Mouse (Mus musculus) limb, embryonic 14.5 days (tissue): Measurements from ENCODE around the gene Hrh1. TPM values are rescaled to one million over a fixed set of nuclear protein-coding genes. Genes with fewer than 3 reads are reported as not detected.

Experiments
- ATAC-seq: fragments of 200-750 bp; cut with Nextera tagmentation; 2 replicates; pipeline ENCODE4 v1.8.0; 2017; ENCODE audit warnings: low read depth, moderate number of reproducible peaks, moderate TSS enrichment; ENCODE audit not compliant: low FRiP score
- DNase-seq: peaks from one replicate; pipeline ENCODE4 v3.0.0-alpha.2; 2015; ENCODE audit warnings: low spot score
- H3K27ac ChIP-seq: fragments of 300-500 bp; sonication (generic); replicated peaks from 2 replicates; pipeline ENCODE4 v1.5.1; 2014; ENCODE audit warnings: low read depth, mild to moderate bottlenecking, low read length, moderate library complexity, mixed read lengths
- H3K27me3 ChIP-seq: fragments of 300-500 bp; sonication (generic); 2 replicates; pipeline ENCODE4 v1.6.1; 2014; ENCODE audit warnings: low read length, mixed read lengths; ENCODE audit not compliant: control insufficient read depth, insufficient read depth
- H3K36me3 ChIP-seq: fragments of 300-500 bp; sonication (generic); 2 replicates; pipeline ENCODE4 v1.6.1; 2014; ENCODE audit warnings: mild to moderate bottlenecking, low read length, moderate library complexity, mixed read lengths; ENCODE audit not compliant: control insufficient read depth, insufficient read depth
- H3K4me1 ChIP-seq: fragments of 300-500 bp; sonication (generic); 2 replicates; pipeline ENCODE4 v1.6.1; 2014; ENCODE audit warnings: antibody characterized with exemption, low read length, mixed read lengths; ENCODE audit not compliant: control insufficient read depth, insufficient read depth
- H3K4me2 ChIP-seq: fragments of 300-500 bp; sonication (generic); replicated peaks from 2 replicates; pipeline ENCODE4 v1.6.1; 2014; ENCODE audit warnings: low read depth, mild to moderate bottlenecking, low read length, moderate library complexity; ENCODE audit not compliant: severe bottlenecking
- H3K4me3 ChIP-seq: fragments of 300-500 bp; sonication (generic); replicated peaks from 2 replicates; pipeline ENCODE4 v1.5.1; 2014; ENCODE audit warnings: low read length
- H3K9ac ChIP-seq: fragments of 300-500 bp; sonication (generic); 2 replicates; pipeline ENCODE4 v1.6.1; 2014; ENCODE audit warnings: mild to moderate bottlenecking, low read depth, low read length, moderate library complexity; ENCODE audit not compliant: severe bottlenecking
- H3K9me3 ChIP-seq: fragments of 300-500 bp; sonication (generic); 2 replicates; pipeline ENCODE4 v1.6.1; 2016; ENCODE audit warnings: low read length; ENCODE audit not compliant: control insufficient read depth
- POLR2A ChIP-seq: fragments of 200-500 bp; IDR thresholded peaks from 2 replicates; pipeline ENCODE4 v1.8.0; 2012; ENCODE audit warnings: inconsistent platforms, mild to moderate bottlenecking, moderate library complexity, borderline replicate concordance; ENCODE audit not compliant: insufficient read depth, insufficient read length; ENCODE audit errors: extremely low read depth
- WGBS: fragments of 180-500 bp; shearing (Covaris S2); extraction: QIAGEN DNeasy Blood & Tissue Kit; methylation state at CpG from one replicate; pipeline ENCODE4 v1.1.7; 2014; 5-methylcytosine and 5-hydroxymethylcytosine counted together
- polyA plus RNA-seq, 2 experiments: library from polyadenylated mRNA; depleted of rRNA in 1 of 2; stranded (reverse) in 1 of 2; unstranded in 1 of 2; fragments of >200 nt; fragmentation: Nextera tagmentation in 1 of 2; extraction: Ambion mirVana in 1 of 2; gene quantifications; 2 replicates each; pipeline versions ENCODE4 v1.2.1 to v1.2.3; 2012 to 2014

The Hrh1 gene
- polyA plus RNA-seq, 2 experiments, result 0.11 TPM; not detected in 1

DNA sequence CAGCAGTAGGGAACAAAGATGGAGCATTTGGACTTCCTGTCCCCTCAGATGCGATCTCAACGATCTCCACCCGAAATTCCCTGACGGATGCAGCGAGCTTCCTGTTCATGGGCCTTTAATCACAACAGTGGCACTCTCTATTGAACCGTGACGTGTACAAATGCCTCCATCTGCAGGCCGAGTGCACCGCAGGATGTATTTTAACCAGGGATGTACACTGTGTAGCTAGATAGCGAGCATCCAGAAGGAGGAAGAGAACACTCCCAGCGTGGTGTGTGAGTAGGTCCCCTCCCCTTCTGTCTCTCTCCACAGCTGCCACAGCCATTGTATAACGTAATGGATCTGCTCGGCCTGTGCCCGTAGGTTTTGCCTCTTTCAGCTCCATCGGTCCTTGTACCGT is 31.1 kb downstream of the Hrh1 start:
- no peak for TF ChIP-seq POLR2A
- DNase-seq, result no peak
- WGBS, result 81% methylated on average over 16 of the region's 16 CpGs

DNA sequence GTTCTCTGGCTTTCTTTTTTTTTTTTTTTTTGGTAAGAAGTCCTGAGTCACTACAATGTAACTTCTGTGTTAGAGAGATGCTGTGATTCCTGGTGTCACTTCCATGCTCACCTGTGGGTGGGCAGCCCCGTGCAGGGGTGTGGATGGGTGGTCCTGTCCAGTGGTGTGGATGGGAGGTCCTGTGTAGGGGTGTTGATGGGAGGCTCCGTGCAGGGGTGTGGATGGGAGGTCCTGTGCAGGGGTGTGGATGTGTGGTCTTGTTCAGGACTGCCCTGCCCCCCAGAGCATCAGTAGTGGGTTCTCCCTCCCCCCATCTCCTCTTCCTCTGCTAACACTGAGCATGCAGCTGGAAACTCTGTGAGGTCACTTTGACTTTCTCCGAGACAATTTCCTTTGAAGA is 34.9 kb downstream of the Hrh1 start:
- no peak; the same call in 1 of the 2 replicates for ATAC-seq
- DNase-seq, result peak; percentile 18
- H3K4me2 ChIP-seq, result no peak overlapping the region

More for the DNA sequence above, 31.1 kb downstream of the Hrh1 start:
- Histone ChIP-seq H3K27ac (no peak overlapping the region), H3K4me3 (no peak overlapping the region), H3K27me3 (no peaks in the 10 kb centered on the region), H3K4me2 (no peak overlapping the region), H3K36me3 (no peaks in the 10 kb centered on the region), H3K9ac (no peak overlapping the region), H3K4me1 (peaks cover 6% of the 10 kb centered on the region), H3K9me3 (no peaks in the 10 kb centered on the region)
- no peak for ATAC-seq

DNA sequence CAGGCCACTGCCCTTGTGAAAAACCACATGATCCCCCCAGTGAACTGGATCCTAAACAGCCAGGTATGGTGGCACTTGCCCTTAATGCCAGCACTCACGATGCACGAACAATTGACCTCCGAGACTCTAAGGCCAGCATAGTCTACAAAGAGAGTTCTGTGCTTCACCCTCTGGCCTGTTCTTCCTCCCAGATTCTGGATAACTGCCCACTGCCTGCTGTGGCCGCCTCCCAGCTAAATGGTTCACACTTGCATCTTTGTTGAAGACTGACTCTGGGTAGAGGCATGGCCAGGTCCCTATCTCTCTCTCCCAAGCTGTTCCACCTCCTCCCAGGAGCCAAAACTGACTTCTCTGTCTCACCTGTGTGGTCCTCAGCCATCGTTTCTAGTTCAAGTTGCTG is 36.8 kb downstream of the Hrh1 start:
- no peaks in the 10 kb centered on the region for H3K27me3 ChIP-seq
- WGBS, result 77% methylated on average over 5 of the region's 5 CpGs
- H3K36me3 ChIP-seq, result no peaks in the 10 kb centered on the region
- no peak for TF ChIP-seq POLR2A
- H3K27ac ChIP-seq, result no peak overlapping the region
- no peak overlapping the region for H3K4me2 ChIP-seq
- DNase-seq (no peak), ATAC-seq (no peak)
- H3K9ac ChIP-seq, result no peak overlapping the region
- peaks cover 6% of the 10 kb centered on the region for H3K4me1 ChIP-seq
- 0 out of 2 replicates have a peak, but pooled peaks cover 1% of the 10 kb centered on the region for H3K9me3 ChIP-seq
- H3K4me3 ChIP-seq, result no peak overlapping the region

More for the DNA sequence above, 34.9 kb downstream of the Hrh1 start:
- Histone ChIP-seq H3K9me3 (no peaks in the 10 kb centered on the region), H3K27ac (no peak overlapping the region), H3K4me3 (no peak overlapping the region), H3K27me3 (no peaks in the 10 kb centered on the region), H3K4me1 (peaks cover 6% of the 10 kb centered on the region), H3K9ac (no peak overlapping the region), H3K36me3 (no peaks in the 10 kb centered on the region)
- no peak for TF ChIP-seq POLR2A
- 38% methylated on average over 3 of the region's 3 CpGs for WGBS

DNA sequence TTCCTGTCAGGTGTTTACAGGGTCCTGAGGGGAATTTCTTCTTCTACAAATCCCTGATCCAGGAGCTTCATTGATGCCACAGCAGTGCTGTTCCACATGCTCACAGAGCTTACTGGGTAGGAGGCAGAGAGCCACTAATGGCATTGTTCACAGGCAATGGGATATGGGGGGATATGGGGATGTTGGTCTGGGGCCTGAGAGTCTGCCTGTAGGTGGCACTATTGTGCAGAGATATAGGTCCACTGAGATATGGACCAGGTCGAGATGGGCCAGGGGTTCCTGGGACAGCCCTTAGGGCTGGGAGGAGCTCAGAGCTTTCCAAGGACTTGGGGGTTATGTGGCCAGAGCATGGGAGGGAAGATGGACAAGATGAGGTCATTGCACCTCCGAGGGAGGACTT is 42.6 kb downstream of the Hrh1 start:
- Histone ChIP-seq H3K36me3 (no peaks in the 10 kb centered on the region), H3K4me2 (no peak overlapping the region), H3K27ac (no peak overlapping the region), H3K27me3 (no peaks in the 10 kb centered on the region), H3K4me1 (no peaks in the 10 kb centered on the region), H3K9me3 (0 out of 2 replicates have a peak, but pooled peaks cover 4% of the 10 kb centered on the region), H3K4me3 (no peak overlapping the region), H3K9ac (no peak overlapping the region)
- 65% methylated on average over 2 of the region's 2 CpGs for WGBS
- no peak for ATAC-seq
- TF ChIP-seq POLR2A, result no peak
- DNase-seq, result no peak

DNA sequence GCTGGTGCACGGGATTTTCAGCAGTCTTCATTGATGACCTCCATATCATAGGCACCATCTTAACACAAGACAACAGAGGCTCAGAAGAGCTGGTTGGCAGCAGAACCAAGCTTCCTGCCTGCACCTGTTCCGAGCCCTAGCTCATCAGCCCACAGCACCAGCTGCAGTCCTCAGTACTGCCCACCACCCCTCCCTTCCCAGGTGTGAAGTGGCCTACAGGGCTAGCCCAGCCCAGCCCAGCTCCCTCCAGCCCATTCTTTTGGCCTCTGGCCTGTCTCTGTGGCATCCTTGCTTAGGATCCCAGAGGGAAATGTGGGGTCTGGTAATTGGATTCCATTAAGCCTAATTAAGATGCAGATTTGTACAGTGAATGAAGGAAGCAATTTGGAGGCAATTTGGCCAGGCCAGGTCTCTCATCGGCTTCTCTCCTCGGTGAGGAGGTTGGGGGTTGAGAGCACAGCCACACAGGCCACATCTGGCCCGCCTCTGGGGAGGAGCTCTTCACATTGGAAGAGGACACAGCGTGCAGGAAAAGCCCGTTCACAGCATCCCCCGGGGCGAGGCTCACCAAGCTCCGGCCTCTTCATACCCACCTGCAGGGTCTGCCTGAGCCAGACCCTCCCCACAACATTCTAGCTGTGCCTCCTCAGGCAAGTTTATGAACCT is 43.2 kb downstream of the Hrh1 start:
- H3K4me2 ChIP-seq, result no peak overlapping the region
- H3K4me3 ChIP-seq, result no peak overlapping the region
- DNase-seq, result no peak
- no peaks in the 10 kb centered on the region for H3K4me1 ChIP-seq
- H3K27me3 ChIP-seq, result no peaks in the 10 kb centered on the region
- ATAC-seq, result no peak
- 0 out of 2 replicates have a peak, but pooled peaks cover 4% of the 10 kb centered on the region for H3K9me3 ChIP-seq
- no peak overlapping the region for H3K27ac ChIP-seq
- no peak overlapping the region for H3K9ac ChIP-seq
- 44% methylated on average over 10 of the region's 10 CpGs for WGBS
- no peak for TF ChIP-seq POLR2A
- H3K36me3 ChIP-seq, result no peaks in the 10 kb centered on the region
